Mouse (Mus musculus) stomach, embryonic 14.5 days (tissue): Measurements from ENCODE around the gene Mrgprb5. TPM values are rescaled to one million over a fixed set of nuclear protein-coding genes. Genes with fewer than 3 reads are reported as not detected.
"Not testable (repeated sequence)": the region's sequence is repeated elsewhere in the genome, so short reads cannot be mapped to it uniquely, and the experiment has no call there.

Experiments used
- ATAC-seq: fragments of 200-750 bp; cut with Nextera tagmentation; 2 replicates; pipeline ENCODE4 v1.8.0; 2017; ENCODE audit warnings: low read depth, moderate TSS enrichment; ENCODE audit not compliant: insufficient number of reproducible peaks, insufficient read depth, low FRiP score
- H3K27ac ChIP-seq: fragments of 300-500 bp; sonication (generic); 2 replicates; pipeline ENCODE4 v1.5.1; 2014; ENCODE audit warnings: mild to moderate bottlenecking, low read length, moderate library complexity, mixed read lengths
- H3K27me3 ChIP-seq: fragments of 300-500 bp; sonication (generic); 2 replicates; pipeline ENCODE4 v1.6.1; 2014; ENCODE audit warnings: low read length, control low read depth, mixed read lengths; ENCODE audit not compliant: control insufficient read depth, insufficient read depth
- H3K36me3 ChIP-seq: fragments of 300-500 bp; sonication (generic); 2 replicates; pipeline ENCODE4 v1.6.1; 2014; ENCODE audit warnings: mild to moderate bottlenecking, control low read depth, low read length, moderate library complexity, mixed read lengths; ENCODE audit not compliant: control insufficient read depth, insufficient read depth
- H3K4me1 ChIP-seq: fragments of 300-500 bp; sonication (generic); 2 replicates; pipeline ENCODE4 v1.6.1; 2014; ENCODE audit warnings: low read length, control low read depth, mixed read lengths; ENCODE audit not compliant: control insufficient read depth, insufficient read depth
- H3K4me2 ChIP-seq: fragments of 300-500 bp; sonication (generic); replicated peaks from 2 replicates; pipeline ENCODE4 v1.6.1; 2014; ENCODE audit warnings: low read depth, low read length, control low read depth
- H3K4me3 ChIP-seq: fragments of 300-500 bp; sonication (generic); 2 replicates; pipeline ENCODE4 v1.5.1; 2014; ENCODE audit warnings: low read depth, low read length, control low read depth
- H3K9ac ChIP-seq: fragments of 300-500 bp; sonication (generic); replicated peaks from 2 replicates; pipeline ENCODE4 v1.6.1; 2014; ENCODE audit warnings: low read depth, mild to moderate bottlenecking, control low read depth, low read length, moderate library complexity, mixed read lengths
- H3K9me3 ChIP-seq: fragments of 300-500 bp; sonication (generic); 2 replicates; pipeline ENCODE4 v1.6.1; 2016; ENCODE audit warnings: low read depth, low read length, control low read depth; ENCODE audit not compliant: control insufficient read depth
- WGBS: fragments of 180-500 bp; shearing (Covaris S2); extraction: QIAGEN DNeasy Blood & Tissue Kit; methylation state at CpG from one replicate; pipeline ENCODE4 v1.1.7; 2014; 5-methylcytosine and 5-hydroxymethylcytosine counted together
- polyA plus RNA-seq: library from polyadenylated mRNA; unstranded; fragments of >200 nt; fragmentation: Nextera tagmentation; extraction: Ambion mirVana; gene quantifications from 2 replicates; pipeline ENCODE4 v1.2.1, GENCODE M21; 2014

Mrgprb5 gene
- polyA plus RNA-seq, result not detected in 2 replicates

- Histone ChIP-seq H3K27me3 (no peaks in the 10 kb centered on the region), H3K4me1 (no peaks in the 10 kb centered on the region), H3K4me2 (no peak within 1 kb of the TSS), H3K9me3 (no peaks in the 10 kb centered on the region), H3K27ac (no peak within 1 kb of the TSS), H3K9ac (no peak within 1 kb of the TSS), H3K36me3 (no peaks in the 10 kb centered on the region), H3K4me3 (no peak within 1 kb of the TSS)
- 82% methylated on average over 2 of the region's 2 CpGs for WGBS
- ATAC-seq, result no peak
Measured at GRCm38 (mm10) chr7:48168919-48169318, at the start of gene Mrgprb5. TSS of gene Mrgprb5 (minus strand) at chr7:48169019.

DNA sequence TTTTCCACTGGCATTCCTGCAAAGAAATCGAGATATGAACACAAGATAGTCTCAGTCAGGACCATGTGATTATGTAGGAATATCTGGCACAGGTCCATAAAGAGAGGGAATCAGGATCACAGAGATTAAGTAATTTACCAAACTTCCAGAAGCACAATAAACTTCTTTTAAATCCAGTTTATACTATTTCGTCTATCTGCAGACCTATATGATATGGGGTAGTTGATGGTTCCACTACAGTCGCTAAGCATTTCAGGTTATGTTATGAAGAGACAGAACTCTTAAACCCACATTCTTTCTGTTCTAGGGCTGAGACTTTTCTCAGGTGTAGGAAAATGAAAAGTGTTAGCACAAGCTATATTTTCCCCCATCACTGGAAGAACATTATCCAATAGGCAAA is 30.4 kb upstream of the Mrgprb5 start, which contains the start of gene Mrgprb4:
Mrgprb4 (minus strand) TSS at position 101 of the 400 bp plus-strand sequence.
- H3K36me3 ChIP-seq, result no peaks in the 10 kb centered on the region
- H3K9ac ChIP-seq, result no peak within 1 kb of the TSS
- H3K27me3 ChIP-seq, result no peaks in the 10 kb centered on the region
- no peak within 1 kb of the TSS for H3K4me3 ChIP-seq
- no peak within 1 kb of the TSS for H3K27ac ChIP-seq
- no peaks in the 10 kb centered on the region for H3K4me1 ChIP-seq
- ATAC-seq, result no peak
- no peak within 1 kb of the TSS for H3K4me2 ChIP-seq
- 88% methylated on average over 3 of the region's 3 CpGs for WGBS
- H3K9me3 ChIP-seq, result no peaks in the 10 kb centered on the region

- H3K27ac ChIP-seq, result no peak overlapping the region
- H3K4me2 ChIP-seq, result no peak overlapping the region
- whole genome bisulfite sequencing, result 77% methylated on average over 2 of the region's 2 CpGs
- no peaks in the 10 kb centered on the region for H3K4me1 ChIP-seq
- H3K27me3 ChIP-seq, result no peaks in the 10 kb centered on the region
- H3K9ac ChIP-seq, result no peak overlapping the region
- no peak for ATAC-seq
- H3K9me3 ChIP-seq, result no peaks in the 10 kb centered on the region
- H3K36me3 ChIP-seq, result no peaks in the 10 kb centered on the region
- no peak overlapping the region for H3K4me3 ChIP-seq
Measured at GRCm38 (mm10) chr7:48167471-48167870, 1.3 kb downstream of the Mrgprb5 start.

DNA sequence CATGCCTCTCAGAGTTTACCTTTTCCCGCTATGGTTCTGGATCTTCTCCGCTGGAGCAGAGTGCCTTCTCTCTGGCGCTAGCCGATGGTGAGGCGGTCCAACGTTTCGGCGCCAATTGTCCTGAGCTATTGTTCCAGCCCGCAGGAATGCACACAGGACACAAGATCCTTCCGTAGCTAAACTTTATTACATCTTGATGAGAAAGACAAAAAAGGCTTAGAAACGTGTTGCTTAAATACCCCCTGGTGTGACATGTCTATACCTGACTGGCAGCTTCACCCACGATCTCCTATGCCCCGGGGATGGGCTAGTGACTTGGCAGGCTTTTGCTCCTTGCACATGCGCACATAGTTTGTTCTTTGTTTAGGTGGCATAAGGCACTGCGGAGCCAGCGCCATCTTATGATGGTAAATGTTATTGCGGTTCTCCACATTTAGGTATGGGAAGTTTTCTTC is 30.5 kb downstream of the Mrgprb5 start:
- ATAC-seq, result no peak
- H3K27me3 ChIP-seq, result no peaks in the 10 kb centered on the region
- H3K27ac ChIP-seq, result peak overlapping the region; percentile 82; the same call in 1 of the 2 replicates
- peak overlapping the region; percentile 84 for H3K4me2 ChIP-seq
- no peaks in the 10 kb centered on the region for H3K4me1 ChIP-seq
- no peaks in the 10 kb centered on the region for H3K9me3 ChIP-seq
- WGBS, result 3% methylated on average over 17 of the region's 17 CpGs
- no peaks in the 10 kb centered on the region for H3K36me3 ChIP-seq
- H3K9ac ChIP-seq, result peak overlapping the region; percentile 69
- H3K4me3 ChIP-seq, result peak overlapping the region; percentile 57

DNA sequence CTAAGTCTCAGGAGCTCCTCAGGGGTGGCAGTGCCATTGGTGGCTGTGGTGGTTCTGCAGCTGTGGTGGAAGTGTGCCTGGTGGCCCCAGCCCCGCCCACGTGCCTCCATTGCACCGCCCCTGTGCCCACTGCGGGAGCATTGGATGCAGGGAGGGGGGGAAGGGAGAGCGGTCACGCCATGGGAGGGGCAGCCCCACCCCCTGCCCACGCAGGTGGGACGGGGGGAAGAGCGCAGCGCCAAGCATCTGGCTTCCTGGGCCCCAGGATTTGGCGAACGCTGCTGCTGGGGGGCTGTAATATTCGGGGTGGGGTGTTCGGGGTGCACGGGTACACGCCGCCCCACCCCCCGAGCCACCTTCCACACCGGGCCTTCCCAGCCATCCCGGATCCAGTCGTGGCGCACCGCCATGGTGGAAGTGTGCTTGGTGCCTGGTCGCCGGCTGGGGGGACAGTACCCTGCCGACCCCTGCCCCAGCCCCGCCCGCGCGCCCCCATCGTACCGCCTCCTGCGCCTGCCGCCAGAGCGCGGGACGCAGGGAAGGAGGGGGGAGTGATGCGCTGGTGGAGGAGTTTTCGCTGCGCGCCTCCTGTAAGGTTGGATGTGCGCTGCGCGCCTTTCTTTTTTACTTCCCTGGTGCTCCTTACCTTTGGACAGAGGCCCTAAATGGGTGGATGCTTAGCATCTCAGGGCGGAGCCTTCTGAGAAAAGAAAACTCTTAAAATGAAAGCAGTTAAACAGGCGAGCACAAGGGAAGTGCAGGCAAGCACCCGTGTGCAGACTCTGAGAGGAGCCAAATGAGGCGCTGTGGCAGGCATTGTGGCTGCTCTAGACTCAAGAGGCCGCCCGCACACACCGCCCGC is 31.4 kb downstream of the Mrgprb5 start:
- peak overlapping the region; percentile 57 for H3K4me3 ChIP-seq
- peak; percentile 91 for ATAC-seq
- H3K4me2 ChIP-seq, result peak overlapping the region; percentile 84
- H3K9ac ChIP-seq, result peak overlapping the region; percentile 69
- no peaks in the 10 kb centered on the region for H3K27me3 ChIP-seq
- H3K9me3 ChIP-seq, result no peaks in the 10 kb centered on the region
- under 1% methylated on average over 47 of the region's 52 CpGs for WGBS
- peak overlapping the region; percentile 82; the same call in 1 of the 2 replicates for H3K27ac ChIP-seq
- H3K4me1 ChIP-seq, result no peaks in the 10 kb centered on the region
- no peaks in the 10 kb centered on the region for H3K36me3 ChIP-seq

DNA sequence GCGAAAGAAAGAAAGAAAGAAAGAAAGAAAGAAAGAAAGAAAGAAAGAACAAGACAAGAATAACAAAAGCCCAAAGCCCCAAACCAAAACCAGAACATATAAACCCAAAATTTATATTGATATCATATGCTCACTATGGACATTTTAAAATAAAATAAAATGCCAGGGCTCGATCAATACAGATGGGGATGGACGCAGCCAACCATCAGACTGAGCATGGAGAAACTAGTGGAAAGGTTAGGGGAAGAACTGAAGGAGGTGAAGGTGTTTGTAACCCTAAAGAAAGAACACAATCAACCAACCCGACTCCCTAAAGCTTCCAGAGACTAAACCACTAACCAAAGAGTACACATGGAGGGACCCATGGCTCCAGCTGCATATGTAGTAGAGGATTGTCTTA is 36.1 kb downstream of the Mrgprb5 start:
- Histone ChIP-seq H3K9ac (no peak overlapping the region), H3K4me1 (no peaks in the 10 kb centered on the region), H3K4me2 (no peak overlapping the region), H3K27me3 (no peaks in the 10 kb centered on the region), H3K36me3 (no peaks in the 10 kb centered on the region), H3K9me3 (no peaks in the 10 kb centered on the region), H3K4me3 (no peak overlapping the region), H3K27ac (no peak overlapping the region)
- no peak for ATAC-seq
- 60% methylated on average over 4 of the region's 4 CpGs for WGBS

GRCm38 (mm10) chr7:48132247-48132646 is 36.6 kb downstream of the Mrgprb5 start:
- peak overlapping the region; percentile 32; the same call in 1 of the 2 replicates for H3K4me3 ChIP-seq
- WGBS, result 0% methylated on average over 3 of the region's 7 CpGs
- H3K9ac ChIP-seq, H3K36me3 ChIP-seq, H3K27me3 ChIP-seq, H3K4me1 ChIP-seq, ATAC-seq, H3K9me3 ChIP-seq, H3K4me2 ChIP-seq, H3K27ac ChIP-seq: not testable (repeated sequence)

GRCm38 (mm10) chr7:48131820-48132219 is 37.0 kb downstream of the Mrgprb5 start:
- Histone ChIP-seq H3K9ac (peak overlapping the region; percentile 25; the same call in 1 of the 2 replicates), H3K4me3 (peak overlapping the region; percentile 32), H3K27ac (peak overlapping the region; percentile 79), H3K4me2 (peak overlapping the region; percentile 35)
- WGBS, result 1% methylated on average over 11 of the region's 14 CpGs
- ATAC-seq, H3K27me3 ChIP-seq, H3K36me3 ChIP-seq, H3K4me1 ChIP-seq, H3K9me3 ChIP-seq: not testable (repeated sequence)
